Mouse (Mus musculus) liver, embryonic 14.5 days (tissue): ENCODE results near the gene Tulp1. TPM values are rescaled to one million over a fixed set of nuclear protein-coding genes. Genes with fewer than 3 reads are reported as not detected.
A peak's percentile ranks its signal among the peaks of the same experiment; 100 is the strongest.

Source experiments
- ATAC-seq: fragments of 200-750 bp; cut with Nextera tagmentation; 2 replicates; pipeline ENCODE4 v1.8.0; 2017; ENCODE audit warnings: moderate number of reproducible peaks, mild to moderate bottlenecking, moderate library complexity; ENCODE audit not compliant: insufficient read depth
- DNase-seq, 3 experiments: peaks; one replicate each; pipeline ENCODE4 v3.0.0-alpha.2; 2012 to 2013; ENCODE audit warnings: low read depth in 3 of 3, low spot score in 3 of 3
- H3K27ac ChIP-seq: fragments of 300-500 bp; sonication (generic); 2 replicates; pipeline ENCODE4 v1.5.1; 2014; ENCODE audit warnings: moderate library complexity, mild to moderate bottlenecking, control low read depth, inconsistent platforms
- H3K27me3 ChIP-seq: fragments of 300-500 bp; sonication (generic); 2 replicates; pipeline ENCODE4 v1.6.1; 2014; ENCODE audit warnings: mild to moderate bottlenecking, low read length, moderate library complexity; ENCODE audit not compliant: control insufficient read depth, insufficient read depth
- H3K36me3 ChIP-seq: fragments of 300-500 bp; sonication (generic); replicated peaks from 2 replicates; pipeline ENCODE4 v1.6.1; 2014; ENCODE audit warnings: low read depth; ENCODE audit not compliant: control insufficient read depth, insufficient read depth
- H3K4me1 ChIP-seq, 2 experiments: fragments of 200-500 bp in 1 of 2; fragments of 300-500 bp in 1 of 2; sonication (generic) in 1 of 2; replicated peaks; 2 replicates each; pipeline ENCODE4 v1.6.1; 2012 to 2014; ENCODE audit warnings: antibody characterized with exemption in 1 of 2, inconsistent platforms in 1 of 2, low read length in 1 of 2; ENCODE audit not compliant: control insufficient read depth in 2 of 2, insufficient read depth in 2 of 2
- H3K4me2 ChIP-seq: fragments of 300-500 bp; sonication (generic); 2 replicates; pipeline ENCODE4 v1.6.1; 2014; ENCODE audit warnings: low read depth, mild to moderate bottlenecking, control low read depth, moderate library complexity
- H3K4me3 ChIP-seq, 2 experiments: fragments of 200-500 bp in 1 of 2; fragments of 300-500 bp in 1 of 2; sonication (generic) in 1 of 2; 2 replicates each; pipeline ENCODE4 v1.5.1; 2012 to 2014; ENCODE audit warnings: low read depth in 2 of 2, low read length in 2 of 2, mild to moderate bottlenecking in 2 of 2, control low read depth in 1 of 2, inconsistent platforms in 1 of 2, moderate library complexity in 1 of 2; ENCODE audit not compliant: insufficient read depth in 1 of 2
- H3K9ac ChIP-seq: fragments of 300-500 bp; sonication (generic); replicated peaks from 2 replicates; pipeline ENCODE4 v1.6.1; 2014; ENCODE audit warnings: mild to moderate bottlenecking, control low read depth, moderate library complexity
- H3K9me3 ChIP-seq: fragments of 300-500 bp; sonication (generic); 2 replicates; pipeline ENCODE4 v1.6.1; 2016; ENCODE audit warnings: low read length, mixed read lengths; ENCODE audit not compliant: control insufficient read depth
- CTCF ChIP-seq: IDR thresholded peaks from 2 replicates; pipeline ENCODE4 v1.5.1; 2016; ENCODE audit warnings: antibody characterized with exemption, low read depth, control low read depth
- EP300 ChIP-seq: IDR thresholded peaks from 2 replicates; pipeline ENCODE4 v1.6.1; 2016; ENCODE audit warnings: antibody characterized with exemption, low read depth
- WGBS: fragments of 180-500 bp; shearing (Covaris S2); extraction: QIAGEN DNeasy Blood & Tissue Kit; methylation state at CpG from one replicate; pipeline ENCODE4 v1.1.7; 2014; ENCODE audit not compliant: insufficient replicate concordance; 5-methylcytosine and 5-hydroxymethylcytosine counted together
- polyA plus RNA-seq, 2 experiments: library from polyadenylated mRNA; depleted of rRNA in 1 of 2; stranded (reverse) in 1 of 2; unstranded in 1 of 2; fragments of >200 nt; fragmentation: Nextera tagmentation in 1 of 2; extraction: Ambion mirVana in 1 of 2; gene quantifications; 2 replicates each; pipeline versions ENCODE4 v1.2.1 to v1.2.3; 2012 to 2014

Tulp1 gene
- polyA plus RNA-seq (2012; rRNA removed) = 0.12 and 0.26 TPM in 2 replicates
- 0.28 and 0.42 TPM in 2 replicates for polyA plus RNA-seq (2014; fragmentation: Nextera tagmentation; extraction: Ambion mirVana)

DNA sequence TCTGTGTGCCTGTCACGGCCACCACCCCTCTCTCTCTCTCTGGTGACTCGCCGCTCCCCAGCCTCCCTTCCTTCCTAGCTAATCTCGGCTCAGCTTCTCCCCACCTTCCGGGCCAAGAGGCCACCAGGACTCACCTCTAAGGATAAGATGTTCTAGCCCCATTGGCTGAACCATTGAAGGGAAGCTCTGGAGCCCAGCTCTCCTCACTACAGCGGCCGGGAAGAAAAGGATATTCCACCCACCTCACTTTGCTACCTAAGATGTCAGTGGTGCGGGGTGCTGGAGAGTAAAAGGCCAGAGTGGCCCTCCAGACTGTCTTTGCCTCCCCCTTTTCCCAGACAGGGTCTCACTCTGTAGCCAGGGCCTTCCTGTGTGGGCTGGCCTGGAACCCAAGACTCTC, at the start of gene Tulp1:
Tulp1 (minus strand) TSS at position 101 of the 400 bp plus-strand sequence.
- Histone ChIP-seq H3K9ac (no peak within 1 kb of the TSS), H3K4me2 (no peak within 1 kb of the TSS), H3K36me3 (no peaks in the 10 kb centered on the region), H3K9me3 (no peaks in the 10 kb centered on the region), H3K27ac (no peak within 1 kb of the TSS), H3K27me3 (peaks cover 53% of the 10 kb centered on the region), H3K4me3 (no peak within 1 kb of the TSS), H3K4me1 (no peaks in the 10 kb centered on the region; a peak in 1 of 4 replicates)
- ATAC-seq = no peak
- 28% methylated on average over 8 of the region's 8 CpGs for WGBS
- DNase-seq = no peak
- no peak for TF ChIP-seq EP300
- TF ChIP-seq CTCF = no peak

DNA sequence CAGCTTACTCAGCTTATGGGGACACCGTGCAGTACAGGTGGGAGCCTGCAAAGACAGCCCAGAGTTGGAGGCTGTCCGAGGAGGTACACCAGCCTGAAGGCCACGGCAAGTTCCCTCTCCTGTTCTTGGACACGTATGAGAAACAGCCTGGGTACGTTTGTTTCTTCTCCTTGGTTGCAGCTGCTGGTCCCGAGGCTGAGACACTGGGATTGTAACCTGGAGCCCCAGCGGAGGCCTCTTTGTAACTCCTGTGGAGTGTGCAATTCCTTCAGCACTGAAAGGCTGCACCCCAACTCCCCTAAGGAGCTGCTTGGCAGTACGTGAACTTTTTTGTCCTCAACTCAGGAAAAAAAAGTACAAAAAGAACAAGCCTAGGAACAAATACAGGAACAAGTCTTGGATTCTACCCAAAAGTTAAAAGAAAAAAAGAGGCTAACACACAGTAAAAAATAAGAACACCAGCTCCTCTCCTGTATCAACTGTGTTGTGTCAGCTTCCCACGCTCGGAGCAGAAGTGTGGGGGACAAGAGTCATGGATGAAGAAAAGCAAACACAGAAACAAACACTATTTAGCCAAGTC, 46.4 kb upstream of the Tulp1 start:
- H3K9me3 ChIP-seq = no peaks in the 10 kb centered on the region
- 70% methylated on average over 10 of the region's 10 CpGs for WGBS
- H3K27me3 ChIP-seq = no peaks in the 10 kb centered on the region
- no peak overlapping the region for H3K4me2 ChIP-seq
- DNase-seq (no peak), ATAC-seq (no peak)
- H3K27ac ChIP-seq = no peak overlapping the region
- H3K4me3 ChIP-seq = no peak overlapping the region
- TF ChIP-seq EP300 (no peak), CTCF (no peak)
- H3K9ac ChIP-seq = no peak overlapping the region
- H3K36me3 ChIP-seq = peaks cover 5% of the 10 kb centered on the region
- H3K4me1 ChIP-seq = 0 out of 4 replicates have a peak, but pooled peaks cover 0 to 2% of the 10 kb centered on the region in 2 experiments

DNA sequence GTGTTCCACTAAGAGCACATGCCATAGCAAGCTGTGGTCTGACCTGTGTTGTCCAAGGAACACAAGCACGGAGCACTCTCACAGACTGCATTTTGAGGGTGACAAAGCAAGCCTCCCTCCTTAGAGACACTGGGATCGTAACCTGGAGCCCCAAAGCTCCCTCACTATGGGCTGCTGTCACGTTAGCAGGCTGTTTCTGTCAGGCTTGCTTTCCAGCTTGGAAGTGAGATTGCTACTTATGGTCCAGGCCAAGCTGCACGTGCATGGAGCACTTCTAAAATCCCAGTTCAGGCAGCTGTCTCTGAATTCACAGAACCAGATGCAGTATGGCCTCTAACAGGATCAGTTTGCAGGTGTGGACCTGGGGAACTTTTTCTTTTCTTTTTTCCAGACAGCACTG, 45.7 kb upstream of the Tulp1 start:
- Histone ChIP-seq H3K36me3 (peaks cover 5% of the 10 kb centered on the region), H3K27me3 (no peaks in the 10 kb centered on the region), H3K27ac (no peak overlapping the region), H3K9ac (no peak overlapping the region), H3K4me1 (0 out of 4 replicates have a peak, but pooled peaks cover 0 to 2% of the 10 kb centered on the region in 2 experiments), H3K4me3 (no peak overlapping the region), H3K9me3 (no peaks in the 10 kb centered on the region), H3K4me2 (no peak overlapping the region)
- WGBS = 73% methylated on average over 4 of the region's 4 CpGs
- no peak for ATAC-seq
- no peak for DNase-seq
- TF ChIP-seq CTCF (no peak), EP300 (no peak)

DNA sequence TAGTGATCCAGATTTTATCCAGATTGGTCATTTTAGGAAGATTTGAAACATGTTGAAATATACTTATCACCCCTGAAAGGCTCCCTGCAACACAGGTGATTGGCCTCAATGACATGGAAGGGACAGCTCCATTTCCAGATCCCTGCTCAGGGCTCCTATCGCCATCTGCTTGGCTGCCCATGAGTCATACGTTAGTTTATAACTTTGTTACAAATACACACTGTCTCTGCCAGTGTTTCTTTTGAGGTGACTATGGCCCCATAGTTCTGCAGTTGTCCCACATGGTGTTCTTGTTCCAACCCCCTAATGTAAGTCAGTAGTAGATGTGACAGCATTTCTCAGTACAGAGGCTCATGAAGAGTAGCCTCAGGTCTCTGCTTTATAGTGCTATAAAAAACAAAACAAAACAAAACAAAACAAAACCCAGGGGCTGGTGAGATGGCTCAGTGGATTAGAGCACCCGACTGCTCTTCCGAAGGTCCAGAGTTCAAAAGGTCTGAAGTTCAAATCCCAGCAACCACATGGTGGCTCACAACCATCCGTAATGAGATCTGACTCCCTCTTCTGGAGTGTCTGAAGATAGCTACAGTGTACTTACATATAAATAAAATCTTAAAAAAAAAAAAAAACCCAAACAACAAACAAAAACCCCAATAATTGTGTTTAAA, 43.4 kb upstream of the Tulp1 start:
- Histone ChIP-seq H3K4me2 (no peak overlapping the region), H3K4me1 (0 out of 4 replicates have a peak, but pooled peaks cover 0 to 2% of the 10 kb centered on the region in 2 experiments), H3K4me3 (no peak overlapping the region), H3K36me3 (peaks cover 3% of the 10 kb centered on the region; the same call in 1 of the 2 replicates), H3K9me3 (no peaks in the 10 kb centered on the region), H3K9ac (no peak overlapping the region), H3K27me3 (no peaks in the 10 kb centered on the region), H3K27ac (no peak overlapping the region)
- DNase-seq (no peak), ATAC-seq (no peak)
- WGBS = 67% methylated on average over 5 of the region's 5 CpGs
- TF ChIP-seq CTCF (no peak), EP300 (no peak)

DNA sequence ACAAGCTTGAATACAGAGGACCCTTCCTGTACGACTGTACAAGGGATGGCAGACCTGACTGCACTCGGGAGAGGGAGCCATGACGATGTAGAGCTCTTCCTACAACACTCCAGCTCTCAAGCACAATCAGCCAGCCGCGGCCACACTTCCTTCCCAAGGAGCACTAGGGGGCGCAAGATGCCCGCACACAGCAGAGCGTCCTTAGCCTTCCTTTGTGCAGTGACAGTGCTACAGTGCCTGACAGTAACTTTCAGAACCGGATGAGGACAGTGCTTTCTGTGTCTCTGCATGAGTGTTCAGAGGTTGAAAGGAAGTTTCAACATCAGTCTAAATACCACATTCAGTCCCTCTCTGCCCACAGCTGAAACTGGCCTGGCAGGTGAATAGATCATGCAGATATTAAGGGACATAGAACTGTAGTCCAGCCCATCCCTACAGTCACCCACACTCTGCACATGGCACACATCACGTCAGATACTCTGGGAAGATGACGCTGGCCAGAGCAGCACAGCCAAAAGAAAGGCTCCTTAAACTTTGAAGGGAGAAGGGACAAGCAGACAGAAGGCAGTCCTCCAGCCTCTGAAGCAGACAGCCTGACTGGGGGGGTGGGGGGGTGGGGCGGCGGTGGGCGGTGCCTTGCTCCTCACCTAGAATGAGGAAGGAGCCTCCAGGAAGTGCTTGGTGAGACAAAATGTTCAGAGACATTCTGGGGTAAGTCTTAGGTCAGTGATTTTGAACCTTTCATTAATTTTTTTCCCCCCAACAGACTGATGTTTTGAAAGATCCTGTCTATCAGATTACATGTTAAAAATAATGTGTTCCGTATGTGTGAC, 42.6 kb upstream of the Tulp1 start:
- no peak for TF ChIP-seq EP300
- peak; percentile 95 for TF ChIP-seq CTCF
- Histone ChIP-seq H3K27ac (no peak overlapping the region), H3K9me3 (no peaks in the 10 kb centered on the region), H3K9ac (no peak overlapping the region), H3K4me2 (no peak overlapping the region), H3K4me3 (no peak overlapping the region), H3K36me3 (peaks cover 3% of the 10 kb centered on the region; the same call in 1 of the 2 replicates), H3K4me1 (0 out of 4 replicates have a peak, but pooled peaks cover 0 to 2% of the 10 kb centered on the region in 2 experiments), H3K27me3 (no peaks in the 10 kb centered on the region)
- 20% methylated on average over 15 of the region's 15 CpGs for WGBS
- DNase-seq (peak; percentile 34 to 49 (median 39)), ATAC-seq (peak; percentile 63; the same call in 1 of the 2 replicates)
